Mouse (Mus musculus) ES-Bruce4 (cell line): ENCODE data around the gene Whamm.

Source experiments
- CTCF ChIP-seq: IDR thresholded peaks from one replicate; pipeline ENCODE4 v1.8.1; 2011; ENCODE audit warnings: low read depth, low read length
- EP300 ChIP-seq: IDR thresholded peaks from 2 replicates; pipeline ENCODE4 v1.6.1; 2011; ENCODE audit warnings: low read depth, low read length; ENCODE audit not compliant: insufficient read depth
- POLR2A ChIP-seq: IDR thresholded peaks from one replicate; pipeline ENCODE4 v1.8.1; 2011; ENCODE audit warnings: low read length; ENCODE audit not compliant: insufficient read depth

DNA sequence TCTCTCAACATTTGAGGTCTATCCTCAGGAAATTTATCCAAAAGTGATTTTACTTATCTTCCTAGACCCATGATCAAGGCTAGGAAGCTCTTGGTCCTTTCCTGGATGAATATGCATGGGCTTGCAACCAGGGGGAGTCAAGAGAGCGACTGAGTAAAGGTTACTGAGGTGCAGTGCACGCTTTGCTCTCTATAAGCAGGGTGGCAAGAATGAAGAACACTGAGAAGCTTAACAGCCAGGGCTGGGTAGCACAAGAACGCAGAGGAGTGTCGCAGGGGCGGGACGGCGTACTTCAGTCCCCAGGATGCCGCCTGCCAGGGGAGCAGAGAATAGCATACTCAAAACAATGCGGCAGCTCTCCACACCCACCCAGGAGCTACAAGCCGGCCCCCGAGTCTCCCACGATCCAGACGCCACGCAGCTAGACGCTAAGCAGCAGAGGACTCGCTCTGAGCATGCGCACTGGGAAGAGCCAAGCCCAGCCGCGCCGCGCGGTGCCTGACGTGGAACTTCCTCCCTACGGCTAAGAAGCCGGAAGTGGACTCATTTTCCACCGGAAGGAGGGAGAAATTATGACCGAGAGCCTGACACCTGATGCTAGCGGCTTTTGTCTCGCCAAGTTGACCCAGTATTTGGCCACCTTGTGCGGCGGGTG, 47.9 kb upstream of the Whamm start:
- TF ChIP-seq POLR2A (peak; percentile 74), CTCF (no peak), EP300 (no peak)
